Mouse (Mus musculus): ENCODE results near the gene Jade1. TPM values are rescaled to one million over a fixed set of nuclear protein-coding genes. Genes with fewer than 3 reads are reported as not detected.

The Jade1 gene
- 10 to 100 TPM; 48.6 to 76.6 (median 55.3) TPM for total RNA-seq (2022)

DNA sequence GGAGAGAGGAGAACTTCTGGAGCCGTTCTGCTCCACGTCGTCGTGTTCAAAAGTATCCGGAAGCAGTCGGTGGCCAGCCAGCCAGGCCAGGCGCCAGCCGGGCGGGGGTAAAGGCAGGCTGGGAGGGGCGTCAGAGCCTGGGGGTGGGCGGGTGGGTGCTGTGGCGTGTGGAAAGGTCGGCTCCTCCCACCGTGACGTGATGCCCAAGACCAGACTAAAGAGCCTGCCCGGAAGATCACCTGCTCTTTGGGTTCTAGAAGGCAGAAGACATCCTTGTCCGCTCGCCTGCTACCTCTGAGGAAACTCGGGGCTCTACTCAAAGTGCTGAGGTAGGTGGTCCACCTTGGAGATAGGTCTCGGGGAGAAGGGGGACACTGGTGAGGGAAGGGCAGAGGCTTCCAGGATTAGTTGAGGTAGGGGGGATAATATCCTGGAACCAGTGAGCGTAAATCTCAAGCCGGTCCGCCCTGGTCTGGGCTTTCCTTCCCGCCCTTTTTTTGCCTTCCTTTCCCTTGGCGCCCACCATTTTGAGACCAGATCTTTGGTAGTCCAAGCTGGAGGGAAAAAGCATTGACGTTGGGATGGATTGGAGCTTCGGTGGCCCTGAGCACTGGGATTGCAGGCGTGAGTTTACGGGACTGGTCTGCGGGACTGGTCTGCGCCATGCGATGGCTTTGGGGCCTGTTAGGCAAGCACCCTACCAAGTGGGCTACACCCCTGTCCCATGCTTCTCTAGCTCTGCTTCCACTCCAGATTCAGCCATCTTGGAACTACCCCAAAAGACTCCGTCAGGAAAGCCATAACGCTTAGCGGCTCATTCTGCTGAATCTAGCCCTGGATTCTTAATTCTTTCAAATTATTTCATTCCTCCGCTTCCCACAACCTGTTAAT lies at the start of gene Jade1:
Gene Jade1, plus strand, starts transcription at position 241 of the 891 bp plus-strand sequence.
- no peak for DNase-seq

GRCm38 (mm10) chr3:41509441-41509840 lies 46.1 kb upstream of the Jade1 start:
- no peak for DNase-seq

DNA sequence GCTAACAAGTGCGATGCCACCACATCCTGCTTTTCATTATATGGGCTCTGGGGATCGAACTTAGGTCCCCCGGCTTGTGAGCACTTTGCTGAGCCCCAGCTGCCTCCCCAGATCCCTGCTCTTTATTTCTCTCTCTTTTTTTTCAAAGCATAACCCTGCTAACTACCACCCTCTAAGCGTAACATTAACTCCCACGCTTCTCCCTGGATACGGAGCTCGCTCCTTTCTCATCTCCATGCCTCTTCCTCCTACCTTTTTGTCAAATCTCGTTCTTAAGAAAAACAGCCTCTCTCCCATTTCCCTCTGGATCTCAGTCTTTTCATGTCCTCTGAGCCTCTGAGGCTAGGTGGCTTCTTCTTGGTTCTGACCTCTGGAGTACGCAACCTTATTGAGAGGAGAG lies 45.3 kb upstream of the Jade1 start:
- DNase-seq, result no peak

DNA sequence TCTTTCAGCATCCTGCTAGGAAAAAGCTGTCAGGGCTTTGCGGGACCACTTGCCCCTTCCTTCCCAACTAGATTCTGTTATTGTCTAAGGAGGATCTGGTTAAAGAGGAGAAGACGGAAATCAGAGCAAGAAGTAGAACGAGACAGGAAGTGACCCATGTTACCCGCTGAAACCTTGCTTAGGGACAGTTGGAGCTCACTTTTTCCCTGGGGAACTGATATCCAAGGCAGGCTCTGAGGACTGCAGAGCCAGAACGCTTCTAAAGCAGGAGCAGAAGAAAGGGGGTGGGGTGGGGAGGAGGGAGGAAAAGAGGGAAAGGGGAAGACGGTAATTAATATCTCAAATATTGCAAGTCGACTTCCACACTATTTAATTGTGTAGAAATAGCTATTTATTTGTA lies 44.8 kb upstream of the Jade1 start:
- DNase-seq, result no peak

DNA sequence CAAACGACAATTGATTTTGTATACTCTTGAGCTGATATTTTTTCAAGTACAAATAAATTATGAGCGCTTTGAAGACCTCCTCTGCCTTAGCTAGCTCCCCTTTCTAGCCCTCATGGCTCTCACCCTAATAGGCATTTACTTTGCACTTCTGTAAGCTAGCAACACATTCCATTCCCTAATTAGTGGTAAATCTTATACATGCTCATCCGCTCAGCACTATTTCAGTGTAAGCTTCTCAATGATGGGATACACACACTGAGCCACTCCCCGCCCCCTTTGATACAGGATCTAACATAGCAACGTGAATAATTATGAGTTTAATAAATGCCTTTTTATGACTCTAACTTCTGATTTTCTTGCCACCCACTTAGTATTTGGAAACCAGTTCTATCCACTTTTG lies 41.5 kb upstream of the Jade1 start:
- no peak for DNase-seq

DNA sequence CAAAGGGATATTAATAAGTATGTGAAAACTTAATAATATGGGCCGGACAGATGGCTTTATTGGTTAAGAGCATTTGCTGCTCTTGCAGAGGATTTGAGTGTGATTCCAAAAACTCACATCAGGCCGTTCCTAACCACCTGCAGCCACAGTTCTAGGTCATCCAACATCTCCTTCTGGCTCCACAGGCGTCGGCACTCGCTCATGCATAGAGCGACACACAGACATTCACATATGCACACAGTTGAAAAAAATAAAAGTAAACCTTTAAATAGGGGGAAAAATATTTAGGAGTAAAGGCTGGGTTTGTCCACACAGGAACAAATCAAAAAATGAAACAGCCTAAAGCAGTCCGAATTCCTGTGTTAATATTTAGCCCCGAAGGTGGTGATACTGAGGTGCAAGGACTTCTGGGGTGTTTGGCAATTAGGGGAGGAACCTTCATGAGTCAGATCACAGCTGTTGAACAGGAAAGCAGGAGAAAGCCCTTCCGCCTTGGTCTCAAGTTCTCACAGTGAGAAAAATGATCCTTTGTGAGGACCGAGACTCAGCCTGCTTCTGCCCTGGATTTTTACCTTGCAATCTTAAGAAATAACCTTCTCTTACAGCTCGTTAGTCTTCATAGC lies 40.7 kb upstream of the Jade1 start:
- no peak for DNase-seq

- DNase-seq, result no peak
These were observed 38.5 kb upstream of the Jade1 start for GRCm38 (mm10) chr3:41516961-41517518.

GRCm38 (mm10) chr3:41520925-41521324 lies 34.6 kb upstream of the Jade1 start:
- DNase-seq, result no peak

DNA sequence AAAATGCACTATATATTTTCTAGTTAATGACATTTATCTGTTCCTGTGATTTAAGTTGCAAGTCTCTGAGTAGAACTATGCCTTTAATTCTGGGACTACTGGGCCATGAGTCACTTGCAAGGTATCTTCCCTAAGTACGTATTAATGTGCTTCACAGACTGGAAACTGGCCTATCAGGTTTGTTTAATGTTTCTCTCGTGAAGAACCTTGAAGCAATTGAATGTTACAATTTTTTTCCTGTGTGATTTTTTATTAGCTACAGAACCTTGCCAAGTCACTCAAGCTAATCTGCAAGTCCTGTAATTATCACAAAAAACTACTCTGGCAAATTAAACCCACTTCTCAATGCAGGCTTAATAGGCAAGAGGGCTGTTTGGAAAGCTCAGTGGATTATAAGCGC lies 33.8 kb upstream of the Jade1 start:
- DNase-seq, result no peak

GRCm38 (mm10) chr3:41522226-41523005 lies 33.1 kb upstream of the Jade1 start:
- DNase-seq, result peak; percentile 31

DNA sequence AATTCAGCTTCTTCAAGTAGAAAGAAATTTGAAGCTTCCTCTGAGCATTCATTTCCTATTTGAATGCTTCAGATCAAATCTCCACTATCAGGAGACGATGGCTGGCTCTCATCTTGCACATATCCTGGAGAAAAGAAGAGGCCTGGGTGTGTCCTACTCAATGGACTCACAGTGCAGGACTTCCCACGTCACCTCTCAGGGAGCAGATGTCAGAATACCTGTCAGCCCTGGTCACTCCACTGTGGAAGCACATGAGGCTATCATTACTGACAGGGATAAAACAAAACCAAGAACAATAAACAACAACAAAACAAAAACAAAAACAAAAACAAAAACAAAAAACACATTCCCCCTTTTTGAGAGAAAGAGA lies 32.5 kb upstream of the Jade1 start:
- DNase-seq, result no peak

GRCm38 (mm10) chr3:41523460-41523859 lies 32.1 kb upstream of the Jade1 start:
- DNase-seq, result no peak

GRCm38 (mm10) chr3:41528291-41528969 lies 27.1 kb upstream of the Jade1 start:
- DNase-seq, result no peak

GRCm38 (mm10) chr3:41530156-41530555 lies 25.4 kb upstream of the Jade1 start:
- DNase-seq, result no peak

DNA sequence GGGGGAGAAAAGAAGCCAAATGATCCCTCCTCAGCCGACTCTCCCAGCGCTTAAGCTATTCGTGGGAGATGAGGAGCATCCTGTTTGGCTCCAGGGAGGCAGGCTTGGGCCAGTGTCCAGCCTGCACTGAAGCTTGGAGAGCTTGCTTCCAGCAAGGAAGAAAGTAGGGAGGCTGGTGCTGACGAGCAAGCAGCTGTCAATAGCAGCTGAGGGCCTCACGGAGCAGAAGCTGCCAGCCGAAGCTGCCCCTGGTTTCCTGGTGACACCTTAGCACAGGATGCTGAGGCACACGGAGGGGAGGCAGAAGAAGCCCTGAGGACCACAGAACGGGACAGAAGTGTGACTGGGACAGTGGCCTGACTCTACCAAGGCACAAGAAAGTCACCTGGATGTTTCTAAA lies 24.0 kb upstream of the Jade1 start:
- DNase-seq, result no peak

GRCm38 (mm10) chr3:41532109-41532508 lies 23.4 kb upstream of the Jade1 start:
- no peak for DNase-seq

GRCm38 (mm10) chr3:41533660-41534059 lies 21.9 kb upstream of the Jade1 start:
- DNase-seq, result no peak

DNA sequence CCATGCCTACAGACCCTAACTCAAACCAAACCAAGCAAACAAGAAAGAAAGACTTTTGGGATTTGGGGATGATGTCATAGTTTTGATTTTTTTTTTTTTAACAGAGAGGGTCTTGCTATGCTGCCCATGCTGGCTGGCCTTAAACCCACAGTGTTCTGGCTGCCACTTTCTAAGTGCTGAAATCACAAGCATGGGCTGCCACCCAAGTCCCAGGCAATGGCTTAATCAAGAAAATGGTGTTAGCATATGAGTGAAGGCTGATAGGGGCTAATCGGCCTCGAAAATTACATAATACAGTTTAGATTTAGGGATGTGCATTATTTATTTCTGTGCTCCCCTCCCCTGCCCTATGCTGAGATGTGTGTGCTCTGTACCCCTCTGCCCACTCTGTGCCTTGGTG lies 17.6 kb upstream of the Jade1 start:
- no peak for DNase-seq

GRCm38 (mm10) chr3:41541313-41541712 lies 14.2 kb upstream of the Jade1 start:
- DNase-seq, result no peak

- DNase-seq, result no peak
These were observed 11.1 kb upstream of the Jade1 start for GRCm38 (mm10) chr3:41544451-41544850.

- DNase-seq, result peak; percentile 68
These were observed 8.2 kb upstream of the Jade1 start for GRCm38 (mm10) chr3:41547289-41547688.

GRCm38 (mm10) chr3:41548238-41548637 lies 7.3 kb upstream of the Jade1 start:
- DNase-seq, result no peak

Data from adrenal gland, adult 8-10 months (tissue).